Mouse (Mus musculus) liver, embryonic 15.5 days (tissue): ENCODE data around the gene Crybg1. TPM values are rescaled to one million over a fixed set of nuclear protein-coding genes. Genes with fewer than 3 reads are reported as not detected.

ENCODE experiments used
- ATAC-seq: fragments of 200-750 bp; cut with Nextera tagmentation; 2 replicates; pipeline ENCODE4 v1.8.0; 2017; ENCODE audit warnings: moderate number of reproducible peaks, mild to moderate bottlenecking, moderate library complexity; ENCODE audit not compliant: insufficient read depth
- H3K27ac ChIP-seq: fragments of 300-500 bp; sonication (generic); replicated peaks from 2 replicates; pipeline ENCODE4 v1.5.1; 2015; ENCODE audit warnings: mild to moderate bottlenecking, inconsistent platforms
- H3K27me3 ChIP-seq: fragments of 300-500 bp; sonication (generic); 2 replicates; pipeline ENCODE4 v1.6.1; 2015; ENCODE audit warnings: mild to moderate bottlenecking, inconsistent platforms
- H3K36me3 ChIP-seq: fragments of 300-500 bp; sonication (generic); replicated peaks from 2 replicates; pipeline ENCODE4 v1.6.1; 2015; ENCODE audit warnings: moderate library complexity, mild to moderate bottlenecking, inconsistent platforms
- H3K4me1 ChIP-seq: fragments of 300-500 bp; sonication (generic); replicated peaks from 2 replicates; pipeline ENCODE4 v1.6.1; 2015; ENCODE audit warnings: inconsistent platforms
- H3K4me2 ChIP-seq: fragments of 300-500 bp; sonication (generic); 2 replicates; pipeline ENCODE4 v1.6.1; 2015; ENCODE audit warnings: moderate library complexity, mild to moderate bottlenecking, inconsistent platforms
- H3K4me3 ChIP-seq: fragments of 300-500 bp; sonication (generic); replicated peaks from 2 replicates; pipeline ENCODE4 v1.5.1; 2015; ENCODE audit warnings: mild to moderate bottlenecking, inconsistent platforms
- H3K9ac ChIP-seq: fragments of 300-500 bp; sonication (generic); 2 replicates; pipeline ENCODE4 v1.6.1; 2015; ENCODE audit warnings: moderate library complexity, mild to moderate bottlenecking, inconsistent platforms
- H3K9me3 ChIP-seq: fragments of 300-500 bp; sonication (generic); replicated peaks from 2 replicates; pipeline ENCODE4 v1.6.1; 2016; ENCODE audit warnings: inconsistent platforms
- WGBS: fragments of 180-500 bp; shearing (Covaris S2); methylation state at CpG from one replicate; pipeline ENCODE4 v1.1.7; 2015; ENCODE audit warnings: mixed read lengths; ENCODE audit not compliant: insufficient replicate concordance; 5-methylcytosine and 5-hydroxymethylcytosine counted together
- polyA plus RNA-seq: library from polyadenylated mRNA; unstranded; fragments of >200 nt; fragmentation: Nextera tagmentation; extraction: Ambion mirVana; gene quantifications from 2 replicates; pipeline ENCODE4 v1.2.1, GENCODE M21; 2015

Crybg1 gene
- polyA plus RNA-seq, 1 experiment from 2014 or later, result 0.62 TPM

DNA sequence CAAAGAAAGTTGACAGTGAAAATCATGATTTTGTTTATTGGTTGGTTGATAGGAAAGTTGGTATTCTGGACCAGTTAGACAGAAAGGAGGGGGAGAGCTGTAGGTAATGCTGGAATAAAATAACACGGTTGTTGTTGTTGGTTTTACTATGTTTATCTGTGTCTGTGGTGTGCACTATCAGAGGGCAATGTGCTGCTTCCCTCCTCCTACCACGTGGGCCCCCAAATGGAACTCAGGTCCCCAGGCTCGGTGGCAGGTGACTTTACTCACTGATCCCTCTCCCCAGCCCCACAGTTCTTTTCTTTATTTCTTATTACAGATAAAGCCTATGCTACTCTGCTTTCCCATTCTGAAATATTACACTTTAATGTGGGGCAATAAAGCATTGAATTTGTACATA, 236.4 kb downstream of the Crybg1 start:
- Histone ChIP-seq H3K9ac (no peak overlapping the region), H3K36me3 (peaks cover 6% of the 10 kb centered on the region; the same call in 1 of the 2 replicates), H3K4me1 (0 out of 2 replicates have a peak, but pooled peaks cover 4% of the 10 kb centered on the region), H3K4me2 (no peak overlapping the region), H3K27ac (no peak overlapping the region), H3K4me3 (no peak overlapping the region), H3K9me3 (no peaks in the 10 kb centered on the region), H3K27me3 (no peaks in the 10 kb centered on the region)
- no peak for ATAC-seq
- 17% methylated on average over 3 of the region's 3 CpGs for WGBS

DNA sequence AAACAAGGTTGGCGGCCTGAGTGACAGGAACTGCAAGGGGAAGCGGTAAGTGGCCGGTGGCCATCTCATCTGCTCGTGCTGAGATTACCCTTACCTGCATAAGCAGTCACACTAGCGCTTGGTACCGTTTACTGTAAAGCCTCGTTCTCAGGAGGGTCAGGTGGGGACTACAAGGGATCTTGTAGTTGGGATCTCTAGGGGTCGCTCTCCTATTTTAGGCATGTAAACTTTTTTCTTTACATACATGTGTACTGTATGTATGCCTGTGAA, 237.8 kb downstream of the Crybg1 start:
- 66% methylated on average over 8 of the region's 8 CpGs for WGBS
- Histone ChIP-seq H3K4me2 (no peak overlapping the region), H3K4me1 (0 out of 2 replicates have a peak, but pooled peaks cover 4% of the 10 kb centered on the region), H3K27me3 (no peaks in the 10 kb centered on the region), H3K36me3 (peaks cover 6% of the 10 kb centered on the region; the same call in 1 of the 2 replicates), H3K4me3 (no peak overlapping the region), H3K9me3 (no peaks in the 10 kb centered on the region), H3K9ac (no peak overlapping the region), H3K27ac (no peak overlapping the region)
- ATAC-seq, result no peak

DNA sequence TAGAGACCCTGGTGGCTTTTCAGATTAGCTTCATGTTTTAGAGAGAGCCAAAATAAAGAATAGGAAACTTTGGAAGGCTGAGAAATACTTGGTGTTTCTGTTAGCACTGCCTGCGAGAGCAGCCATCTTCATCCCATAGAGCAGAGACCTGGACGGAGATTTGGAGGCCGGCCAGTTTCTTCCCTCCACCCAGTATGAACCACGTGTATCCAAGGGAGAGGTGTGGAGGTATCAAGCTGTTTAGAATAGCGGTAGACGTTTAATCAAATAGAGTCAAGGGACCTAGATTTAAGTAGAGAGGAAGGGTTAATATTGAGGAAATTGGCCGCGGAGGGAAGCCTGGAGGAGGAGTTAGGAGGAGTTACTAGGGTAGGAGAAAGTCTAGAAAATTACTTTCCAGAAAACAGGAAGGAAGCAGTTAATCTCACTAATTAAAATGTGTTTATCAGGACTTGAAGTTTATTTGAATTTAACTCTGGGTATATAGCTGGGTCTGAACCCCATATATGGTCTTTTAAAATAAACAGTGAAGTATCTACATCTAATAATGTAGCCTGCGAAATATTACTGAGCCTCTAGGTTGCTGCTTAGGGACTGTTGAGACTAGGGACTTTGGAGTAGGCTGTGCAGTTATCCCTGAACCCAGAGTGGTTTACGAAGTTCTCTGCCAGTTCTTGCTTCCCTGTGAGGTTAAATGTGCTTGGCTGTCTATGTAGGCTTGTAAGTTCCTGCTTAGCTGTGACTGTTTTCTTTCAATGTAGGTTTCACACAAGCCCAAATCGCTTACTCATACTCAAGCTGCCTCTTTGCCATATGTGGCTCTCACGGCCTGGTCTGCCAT, 238.4 kb downstream of the Crybg1 start:
- 64% methylated on average over 12 of the region's 12 CpGs for WGBS
- no peak for ATAC-seq

DNA sequence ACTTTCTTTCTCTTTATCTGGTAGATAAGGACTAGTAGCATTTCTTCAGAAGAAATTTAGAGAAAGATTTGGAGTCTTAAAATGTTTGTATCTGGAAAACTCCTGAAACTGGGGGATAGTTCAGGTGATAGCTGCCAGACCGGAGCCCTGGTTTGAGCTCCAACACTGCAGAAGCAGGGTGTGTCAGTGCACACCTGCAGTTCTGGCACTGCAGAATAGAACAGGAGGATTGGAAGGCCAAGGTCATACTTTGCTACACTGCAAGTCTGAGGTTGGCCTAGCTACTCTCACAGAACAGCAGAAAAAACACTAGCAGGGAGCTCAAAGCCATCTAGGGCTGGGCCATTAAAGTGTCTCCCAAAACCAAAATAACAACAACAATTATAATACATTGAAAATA, 244.1 kb downstream of the Crybg1 start:
- no peaks in the 10 kb centered on the region for H3K9me3 ChIP-seq
- peaks cover 21% of the 10 kb centered on the region for H3K4me1 ChIP-seq
- H3K36me3 ChIP-seq, result no peaks in the 10 kb centered on the region
- WGBS, result 78% methylated on average over 1 of the region's 1 CpGs
- H3K9ac ChIP-seq, result no peak overlapping the region
- no peaks in the 10 kb centered on the region for H3K27me3 ChIP-seq
- H3K4me3 ChIP-seq, result no peak overlapping the region
- no peak for ATAC-seq
- H3K4me2 ChIP-seq, result no peak overlapping the region
- H3K27ac ChIP-seq, result no peak overlapping the region

More for the DNA sequence above, 238.4 kb downstream of the Crybg1 start:
- Histone ChIP-seq H3K36me3 (peaks cover 6% of the 10 kb centered on the region; the same call in 1 of the 2 replicates), H3K4me1 (0 out of 2 replicates have a peak, but pooled peaks cover 4% of the 10 kb centered on the region), H3K4me3 (no peak overlapping the region), H3K9me3 (no peaks in the 10 kb centered on the region), H3K27me3 (no peaks in the 10 kb centered on the region), H3K27ac (no peak overlapping the region), H3K4me2 (no peak overlapping the region), H3K9ac (no peak overlapping the region)

DNA sequence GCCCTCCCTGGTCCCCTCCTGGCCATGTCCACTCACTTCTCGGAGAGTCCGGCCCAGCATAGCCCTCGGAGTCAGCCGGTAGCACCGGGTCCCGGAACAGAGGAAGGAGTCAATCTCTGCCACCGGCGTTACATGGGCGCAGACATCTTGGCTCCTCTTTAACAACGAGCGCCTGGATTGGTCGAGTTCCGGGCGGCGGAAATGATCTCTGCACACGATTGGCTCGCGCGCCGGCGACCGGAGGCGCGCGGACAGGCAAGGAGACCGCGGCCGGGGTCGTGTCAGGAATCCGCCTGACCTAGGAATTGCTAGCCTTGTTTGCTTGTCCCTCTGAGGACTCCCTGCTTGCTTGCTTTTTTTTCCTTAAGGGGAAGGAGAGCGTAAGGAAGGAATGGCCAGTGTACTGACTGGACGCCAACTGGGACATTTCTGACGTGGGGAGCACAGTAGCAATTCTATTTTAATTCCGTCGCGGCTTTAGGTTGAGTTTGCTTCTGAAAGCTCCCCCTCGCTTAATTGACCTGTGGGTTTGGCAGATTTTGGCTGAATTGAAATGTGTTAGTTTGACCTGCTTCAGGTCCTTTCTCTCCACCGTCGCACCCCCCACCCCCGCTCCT, 247.0 kb downstream of the Crybg1 start, which contains the start of the genes Qrsl1 and Rtn4ip1:
Qrsl1 (minus strand) TSS at position 168 of the 617 bp plus-strand sequence.
Rtn4ip1 (plus strand) TSS at position 230 of the 617 bp plus-strand sequence.
- WGBS, result under 1% methylated on average over 40 of the region's 40 CpGs

DNA sequence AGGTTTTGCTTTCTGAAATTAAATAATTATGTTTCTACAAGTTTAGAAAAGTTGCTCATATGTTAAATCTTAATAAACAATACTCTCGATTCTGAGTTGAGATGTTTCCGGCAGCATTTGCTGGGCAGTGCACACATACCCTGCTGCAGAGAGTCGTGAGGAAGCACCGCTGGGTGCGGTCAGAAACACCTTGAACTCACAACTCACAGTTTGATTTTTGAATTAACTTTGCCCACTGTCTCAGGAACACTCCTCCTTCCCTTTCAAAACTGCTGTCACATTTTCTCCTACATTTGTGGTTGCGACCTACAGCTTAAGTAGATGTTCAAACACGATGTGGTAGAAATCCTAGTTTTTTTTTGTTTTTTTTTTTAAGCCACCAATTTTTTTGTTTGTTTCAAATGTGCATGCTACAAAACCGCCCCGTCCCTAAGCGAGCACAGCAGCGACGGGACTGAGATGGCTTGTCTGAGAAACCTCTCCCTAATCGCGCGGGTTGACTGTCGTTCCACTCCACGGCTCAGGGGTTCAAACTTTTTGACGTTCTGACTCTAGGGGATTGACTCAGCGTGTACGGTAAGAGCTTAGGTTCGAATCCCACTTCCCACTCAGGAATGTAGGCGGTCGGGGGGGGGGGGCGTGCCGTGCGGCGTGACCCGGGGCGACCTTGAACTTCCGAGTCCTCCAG, 247.6 kb downstream of the Crybg1 start:
- Histone ChIP-seq H3K4me2 (peak overlapping the region; percentile 83), H3K4me1 (peaks cover 26% of the 10 kb centered on the region), H3K36me3 (no peaks in the 10 kb centered on the region), H3K27ac (0 out of 2 replicates have a peak overlapping the region, but pooled peaks have one; percentile 38), H3K4me3 (peak overlapping the region; percentile 93), H3K27me3 (no peaks in the 10 kb centered on the region), H3K9ac (peak overlapping the region; percentile 68), H3K9me3 (no peaks in the 10 kb centered on the region)
- peak; percentile 56 for ATAC-seq
- WGBS, result 4% methylated on average over 30 of the region's 30 CpGs

More for the DNA sequence above, 247.0 kb downstream of the Crybg1 start, which contains the start of the genes Qrsl1 and Rtn4ip1:
- H3K36me3 ChIP-seq, result no peaks in the 10 kb centered on the region
- peak; percentile 94 for ATAC-seq
- peak within 1 kb of the TSS; percentile 83 for H3K4me2 ChIP-seq
- H3K4me1 ChIP-seq, result peaks cover 21% of the 10 kb centered on the region
- H3K9ac ChIP-seq, result peak within 1 kb of the TSS; percentile 68
- peak within 1 kb of the TSS; percentile 93 for H3K4me3 ChIP-seq
- H3K9me3 ChIP-seq, result no peaks in the 10 kb centered on the region
- H3K27me3 ChIP-seq, result no peaks in the 10 kb centered on the region
- H3K27ac ChIP-seq, result peak within 1 kb of the TSS; percentile 53; the same call in 1 of the 2 replicates

Other genes starting within 250 kb of the Crybg1 start
- gene Qrsl1, start 247.1 kb downstream of the Crybg1 start, polyA plus RNA-seq, result 6.3 and 7.4 TPM in 2 replicates
- 8.8 and 10.4 TPM in 2 replicates for gene Rtn4ip1, start 247.0 kb downstream of the Crybg1 start, polyA plus RNA-seq
- gene Atg5, start 119.5 kb upstream of the Crybg1 start, polyA plus RNA-seq, result 16.8 and 19.9 TPM in 2 replicates